Mouse (Mus musculus) embryonic facial prominence, embryonic 11.5 days (tissue): ENCODE data around the gene Rpl22l1. TPM values are rescaled to one million over a fixed set of nuclear protein-coding genes. Genes with fewer than 3 reads are reported as not detected.
"Not testable (repeated sequence)": the region's sequence is repeated elsewhere in the genome, so short reads cannot be mapped to it uniquely, and the experiment has no call there.

Experiments
- ATAC-seq: fragments of 200-750 bp; cut with Nextera tagmentation; replicated peaks from 2 replicates; pipeline ENCODE4 v1.8.0; 2017; ENCODE audit warnings: low read depth; ENCODE audit not compliant: insufficient number of reproducible peaks, low FRiP score, low TSS enrichment
- DNase-seq: peaks from one replicate; pipeline ENCODE4 v3.0.0-alpha.2; 2015; ENCODE audit warnings: low spot score
- H3K27ac ChIP-seq: fragments of 300-500 bp; sonication (generic); replicated peaks from 2 replicates; pipeline ENCODE4 v1.5.1; 2014; ENCODE audit warnings: mild to moderate bottlenecking, low read depth, low read length, control low read depth
- H3K27me3 ChIP-seq: fragments of 300-500 bp; sonication (generic); 2 replicates; pipeline ENCODE4 v1.6.1; 2014; ENCODE audit warnings: mild to moderate bottlenecking, low read length, moderate library complexity, mixed read lengths; ENCODE audit not compliant: control insufficient read depth, insufficient read depth
- H3K36me3 ChIP-seq: fragments of 300-500 bp; sonication (generic); replicated peaks from 2 replicates; pipeline ENCODE4 v1.6.1; 2014; ENCODE audit warnings: low read depth, mild to moderate bottlenecking, low read length, moderate library complexity, mixed read lengths; ENCODE audit not compliant: control insufficient read depth, insufficient read depth
- H3K4me1 ChIP-seq: fragments of 300-500 bp; sonication (generic); 2 replicates; pipeline ENCODE4 v1.6.1; 2014; ENCODE audit warnings: low read length, mixed read lengths; ENCODE audit not compliant: control insufficient read depth, insufficient read depth
- H3K4me2 ChIP-seq: fragments of 300-500 bp; sonication (generic); 2 replicates; pipeline ENCODE4 v1.6.1; 2014; ENCODE audit warnings: low read depth, mild to moderate bottlenecking, control low read depth, low read length, moderate library complexity
- H3K4me3 ChIP-seq: fragments of 300-500 bp; sonication (generic); 2 replicates; pipeline ENCODE4 v1.5.1; 2014; ENCODE audit warnings: low read depth, low read length, control low read depth
- H3K9ac ChIP-seq: fragments of 300-500 bp; sonication (generic); replicated peaks from 2 replicates; pipeline ENCODE4 v1.6.1; 2014; ENCODE audit warnings: mild to moderate bottlenecking, control low read depth, low read length
- H3K9me3 ChIP-seq: fragments of 300-500 bp; sonication (generic); replicated peaks from 2 replicates; pipeline ENCODE4 v1.6.1; 2016; ENCODE audit warnings: mild to moderate bottlenecking, low read length, inconsistent platforms, mixed read lengths; ENCODE audit not compliant: control insufficient read depth
- WGBS: fragments of 180-500 bp; shearing (Covaris S2); extraction: QIAGEN DNeasy Blood & Tissue Kit; methylation state at CpG from one replicate; pipeline ENCODE4 v1.1.7; 2014; 5-methylcytosine and 5-hydroxymethylcytosine counted together
- polyA plus RNA-seq: library from polyadenylated mRNA; unstranded; fragments of >200 nt; fragmentation: Nextera tagmentation; extraction: Ambion mirVana; gene quantifications from 2 replicates; pipeline ENCODE4 v1.2.1, GENCODE M21; 2014

The Rpl22l1 gene
- polyA plus RNA-seq, 1 experiment from 2014 or later: 499 TPM

DNA sequence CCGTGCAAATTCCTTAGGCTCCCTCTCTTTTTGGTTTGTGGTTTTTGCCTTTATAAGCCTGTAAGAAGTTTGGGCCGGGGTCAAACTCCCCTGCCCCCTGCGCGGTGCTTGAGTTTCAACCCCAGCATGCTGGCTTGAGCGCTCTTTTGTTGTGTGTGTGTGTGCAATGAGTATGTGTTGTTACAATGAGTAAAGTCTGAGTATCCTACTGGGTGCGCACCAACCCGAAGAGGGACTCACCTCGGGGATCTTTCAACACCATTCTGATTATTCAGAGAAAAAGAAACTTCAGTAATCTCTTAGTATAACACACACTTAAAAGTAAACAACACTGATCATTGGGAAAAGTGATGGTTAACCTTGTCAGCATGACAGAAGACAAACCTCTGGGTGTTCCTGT is 38.0 kb downstream of the Rpl22l1 start:
- ATAC-seq (no peak), DNase-seq (no peak)
- no peaks in the 10 kb centered on the region for H3K27me3 ChIP-seq
- no peaks in the 10 kb centered on the region for H3K4me1 ChIP-seq
- H3K4me2 ChIP-seq: no peak overlapping the region
- WGBS: 62% methylated on average over 8 of the region's 8 CpGs
- no peaks in the 10 kb centered on the region for H3K9me3 ChIP-seq
- no peak overlapping the region for H3K4me3 ChIP-seq
- H3K27ac ChIP-seq: no peak overlapping the region
- H3K9ac ChIP-seq: no peak overlapping the region
- H3K36me3 ChIP-seq: no peaks in the 10 kb centered on the region

DNA sequence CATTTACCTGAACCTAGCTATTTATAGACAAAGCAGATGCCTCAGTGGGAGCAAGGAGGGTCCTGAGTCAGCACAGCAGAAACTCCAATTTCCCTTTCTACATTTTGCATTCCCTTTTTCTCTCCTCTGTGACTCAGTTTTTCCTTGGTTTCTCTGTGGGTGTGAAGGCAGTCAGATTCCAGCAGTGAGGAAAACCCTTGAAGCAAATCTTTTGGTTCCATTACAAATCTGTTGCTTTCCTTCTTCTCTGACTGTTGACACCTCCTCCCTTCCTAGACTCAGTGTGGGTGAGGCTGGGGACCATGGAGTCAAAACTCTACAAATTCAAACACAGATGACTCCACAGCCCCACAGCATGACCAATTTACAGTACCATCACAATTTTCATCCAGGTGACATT is 41.9 kb downstream of the Rpl22l1 start:
- H3K27me3 ChIP-seq: no peaks in the 10 kb centered on the region
- H3K36me3 ChIP-seq: no peaks in the 10 kb centered on the region
- no peak for DNase-seq
- H3K9me3 ChIP-seq: no peaks in the 10 kb centered on the region
- no peak overlapping the region for H3K9ac ChIP-seq
- H3K4me3 ChIP-seq: no peak overlapping the region
- no peak overlapping the region for H3K4me2 ChIP-seq
- no peaks in the 10 kb centered on the region for H3K4me1 ChIP-seq
- no peak overlapping the region for H3K27ac ChIP-seq
- no peak for ATAC-seq

DNA sequence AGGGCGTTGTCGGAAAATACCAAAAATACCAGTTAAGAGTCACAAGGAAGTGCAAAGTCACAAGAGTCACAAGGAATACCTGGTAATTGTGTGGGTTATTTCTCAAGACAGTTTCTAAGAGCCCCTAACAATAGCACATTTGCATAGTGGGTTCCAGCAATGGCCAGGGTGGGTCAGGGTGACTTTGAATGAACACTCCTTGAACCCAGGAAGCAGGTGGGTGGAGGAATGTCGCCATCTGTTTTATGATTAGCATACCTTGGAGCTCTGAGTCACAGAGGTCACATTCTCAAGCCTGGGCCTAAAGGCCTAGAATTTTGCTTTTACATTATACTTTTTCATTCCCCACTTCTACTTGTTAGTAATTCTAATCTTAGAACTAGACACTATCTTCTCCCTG is 46.9 kb downstream of the Rpl22l1 start:
- ATAC-seq, H3K4me3 ChIP-seq, H3K9ac ChIP-seq, H3K36me3 ChIP-seq, H3K4me2 ChIP-seq, H3K9me3 ChIP-seq, DNase-seq, H3K4me1 ChIP-seq, H3K27ac ChIP-seq, H3K27me3 ChIP-seq: not testable (repeated sequence)
- 80% methylated on average over 3 of the region's 3 CpGs for WGBS

Other genes with a start within 250 kb of the Rpl22l1 start
- gene Slc2a2, start 107.5 kb upstream of the Rpl22l1 start, polyA plus RNA-seq: not detected in 2 replicates
- gene Eif5a2, start 24.2 kb upstream of the Rpl22l1 start, polyA plus RNA-seq: 15.1 and 19.8 TPM in 2 replicates
- not detected in 2 replicates for gene Gm1527, start 87.2 kb downstream of the Rpl22l1 start, polyA plus RNA-seq